Mouse (Mus musculus) hindbrain, embryonic 15.5 days (tissue): ENCODE data around the gene Gm45717. TPM values are rescaled to one million over a fixed set of nuclear protein-coding genes. Genes with fewer than 3 reads are reported as not detected.

Experiments
- ATAC-seq: fragments of 200-750 bp; cut with Nextera tagmentation; 2 replicates; pipeline ENCODE4 v1.8.0; 2017; ENCODE audit warnings: low read depth, moderate number of reproducible peaks, moderate TSS enrichment; ENCODE audit not compliant: low FRiP score
- H3K27ac ChIP-seq: fragments of 300-500 bp; sonication (generic); replicated peaks from 2 replicates; pipeline ENCODE4 v1.5.1; 2015; ENCODE audit warnings: mild to moderate bottlenecking, inconsistent platforms
- H3K27me3 ChIP-seq: fragments of 300-500 bp; sonication (generic); 2 replicates; pipeline ENCODE4 v1.6.1; 2015; ENCODE audit warnings: control low read depth, inconsistent platforms
- H3K36me3 ChIP-seq: fragments of 300-500 bp; sonication (generic); 2 replicates; pipeline ENCODE4 v1.6.1; 2015; ENCODE audit warnings: control low read depth, inconsistent platforms
- H3K4me1 ChIP-seq: fragments of 300-500 bp; sonication (generic); replicated peaks from 2 replicates; pipeline ENCODE4 v1.6.1; 2015; ENCODE audit warnings: control low read depth, inconsistent platforms
- H3K4me2 ChIP-seq: fragments of 300-500 bp; sonication (generic); 2 replicates; pipeline ENCODE4 v1.6.1; 2015; ENCODE audit warnings: moderate library complexity, mild to moderate bottlenecking, inconsistent platforms
- H3K4me3 ChIP-seq: fragments of 300-500 bp; sonication (generic); 2 replicates; pipeline ENCODE4 v1.5.1; 2015; ENCODE audit warnings: mild to moderate bottlenecking, inconsistent platforms
- H3K9ac ChIP-seq: fragments of 300-500 bp; sonication (generic); 2 replicates; pipeline ENCODE4 v1.6.1; 2015; ENCODE audit warnings: inconsistent platforms
- H3K9me3 ChIP-seq: fragments of 300-500 bp; sonication (generic); 2 replicates; pipeline ENCODE4 v1.6.1; 2016; ENCODE audit warnings: control low read depth, inconsistent platforms
- WGBS: fragments of 180-500 bp; shearing (Covaris S2); methylation state at CpG from one replicate; pipeline ENCODE4 v1.1.7; 2015; 5-methylcytosine and 5-hydroxymethylcytosine counted together
- polyA plus RNA-seq: library from polyadenylated mRNA; unstranded; fragments of >200 nt; fragmentation: Nextera tagmentation; extraction: Ambion mirVana; gene quantifications from 2 replicates; pipeline ENCODE4 v1.2.1, GENCODE M21; 2015

The Gm45717 gene
- polyA plus RNA-seq, 1 experiment from 2014 or later: not detected

GRCm38 (mm10) chr7:140938436-140938835, 17.3 kb downstream of the Gm45717 start:
- Histone ChIP-seq H3K4me3 (no peak overlapping the region), H3K27ac (no peak overlapping the region), H3K36me3 (no peaks in the 10 kb centered on the region), H3K4me1 (peaks cover 19% of the 10 kb centered on the region), H3K4me2 (no peak overlapping the region), H3K9ac (no peak overlapping the region), H3K27me3 (0 out of 2 replicates have a peak, but pooled peaks cover 4% of the 10 kb centered on the region), H3K9me3 (no peaks in the 10 kb centered on the region)
- WGBS: 45% methylated on average over 3 of the region's 3 CpGs
- ATAC-seq: no peak

- Histone ChIP-seq H3K27me3 (peaks cover 34% of the 10 kb centered on the region), H3K9ac (no peak overlapping the region), H3K27ac (no peak overlapping the region), H3K4me3 (no peak overlapping the region), H3K36me3 (no peaks in the 10 kb centered on the region), H3K4me1 (peaks cover 14% of the 10 kb centered on the region), H3K4me2 (no peak overlapping the region), H3K9me3 (no peaks in the 10 kb centered on the region)
- WGBS: 88% methylated on average over 6 of the region's 6 CpGs
- ATAC-seq: no peak
Observed at GRCm38 (mm10) chr7:140927181-140927580, 28.6 kb downstream of the Gm45717 start.

DNA sequence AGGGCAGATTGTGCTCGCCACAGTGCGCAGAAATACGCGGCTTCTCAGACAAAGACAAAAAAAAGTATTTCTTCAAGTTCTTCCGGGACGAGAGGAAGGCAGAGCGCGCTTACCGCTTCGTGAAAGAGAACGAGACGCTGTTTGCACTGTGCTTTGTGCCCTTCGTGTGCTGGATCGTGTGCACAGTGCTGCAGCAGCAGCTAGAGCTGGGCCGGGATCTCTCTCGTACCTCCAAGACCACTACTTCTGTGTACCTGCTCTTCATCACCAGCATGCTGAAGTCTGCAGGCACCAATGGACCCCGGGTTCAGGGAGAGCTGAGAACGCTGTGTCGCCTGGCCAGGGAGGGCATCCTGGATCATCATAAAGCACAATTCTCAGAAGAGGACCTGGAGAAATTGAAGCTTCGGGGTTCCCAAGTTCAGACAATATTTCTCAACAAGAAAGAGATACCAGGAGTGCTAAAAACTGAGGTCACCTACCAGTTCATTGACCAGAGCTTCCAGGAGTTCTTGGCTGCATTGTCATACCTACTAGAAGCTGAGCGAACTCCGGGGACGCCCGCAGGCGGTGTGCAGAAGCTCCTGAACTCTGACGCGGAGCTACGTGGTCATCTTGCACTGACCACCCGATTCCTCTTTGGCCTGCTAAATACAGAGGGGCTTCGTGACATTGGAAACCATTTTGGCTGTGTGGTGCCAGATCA, 32.5 kb downstream of the Gm45717 start:
- H3K9me3 ChIP-seq: no peaks in the 10 kb centered on the region
- H3K4me2 ChIP-seq: peak overlapping the region; percentile 99
- H3K4me1 ChIP-seq: peaks cover 18% of the 10 kb centered on the region
- 21% methylated on average over 30 of the region's 30 CpGs for WGBS
- peaks cover 68% of the 10 kb centered on the region for H3K27me3 ChIP-seq
- ATAC-seq: no peak
- H3K9ac ChIP-seq: peak overlapping the region; percentile 42
- peak overlapping the region; percentile 51 for H3K4me3 ChIP-seq
- H3K36me3 ChIP-seq: no peaks in the 10 kb centered on the region
- H3K27ac ChIP-seq: no peak overlapping the region

- under 1% methylated on average over 49 of the region's 49 CpGs for WGBS
- Histone ChIP-seq H3K4me3 (peak overlapping the region; percentile 51), H3K4me2 (peak overlapping the region; percentile 99), H3K4me1 (peaks cover 18% of the 10 kb centered on the region), H3K9me3 (no peaks in the 10 kb centered on the region), H3K27me3 (peaks cover 71% of the 10 kb centered on the region), H3K27ac (no peak overlapping the region), H3K9ac (peak overlapping the region; percentile 42), H3K36me3 (no peaks in the 10 kb centered on the region)
- ATAC-seq: peak; percentile 76
Observed at GRCm38 (mm10) chr7:140922398-140923069, 33.2 kb downstream of the Gm45717 start.

DNA sequence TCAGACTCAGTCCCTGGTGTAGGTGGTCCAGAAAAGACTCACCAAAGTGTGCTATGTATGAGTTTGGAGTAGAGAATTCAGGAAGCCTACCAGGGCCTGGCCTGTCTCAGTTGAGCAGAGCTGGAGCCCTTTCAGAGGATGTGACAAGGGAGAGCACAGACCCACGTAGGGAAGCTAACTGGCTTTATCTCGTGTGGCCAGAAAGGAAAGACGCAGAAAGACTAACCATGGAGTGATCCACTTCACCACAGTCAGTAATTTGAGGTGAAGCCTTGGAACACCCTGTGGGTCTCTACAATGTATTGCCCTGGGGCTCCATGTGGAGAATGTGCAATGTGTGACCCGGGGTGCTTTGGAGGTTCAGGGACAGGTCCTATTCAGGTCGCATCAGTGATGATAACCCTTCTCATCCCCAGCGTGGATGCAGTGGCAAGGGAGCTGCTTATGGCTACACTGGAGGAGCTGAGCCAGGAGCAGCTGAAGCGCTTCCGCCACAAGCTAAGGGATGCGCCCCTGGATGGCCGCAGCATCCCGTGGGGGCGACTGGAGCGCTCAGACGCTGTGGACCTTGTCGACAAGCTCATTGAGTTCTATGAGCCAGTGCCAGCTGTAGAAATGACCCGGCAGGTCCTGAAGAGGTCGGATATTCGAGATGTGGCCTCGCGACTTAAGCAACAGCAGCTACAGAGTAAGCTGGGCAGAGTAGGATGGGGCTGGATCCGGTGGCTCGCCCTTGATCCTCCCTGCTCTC, 34.3 kb downstream of the Gm45717 start:
- 33% methylated on average over 22 of the region's 22 CpGs for WGBS
- peak overlapping the region; percentile 51 for H3K4me3 ChIP-seq
- H3K27me3 ChIP-seq: peaks cover 71% of the 10 kb centered on the region
- peaks cover 18% of the 10 kb centered on the region for H3K4me1 ChIP-seq
- peak overlapping the region; percentile 99 for H3K4me2 ChIP-seq
- no peaks in the 10 kb centered on the region for H3K36me3 ChIP-seq
- H3K9me3 ChIP-seq: no peaks in the 10 kb centered on the region
- ATAC-seq: no peak
- no peak overlapping the region for H3K9ac ChIP-seq
- no peak overlapping the region for H3K27ac ChIP-seq

GRCm38 (mm10) chr7:140920418-140921029, 35.2 kb downstream of the Gm45717 start, which contains the start of gene Nlrp6:
Gene Nlrp6, plus strand, starts transcription at chr7:140920902.
- no peak for ATAC-seq
- H3K9ac ChIP-seq: no peak within 1 kb of the TSS
- peaks cover 18% of the 10 kb centered on the region for H3K4me1 ChIP-seq
- peak within 1 kb of the TSS; percentile 51; the same call in 1 of the 2 replicates for H3K4me3 ChIP-seq
- no peak within 1 kb of the TSS for H3K27ac ChIP-seq
- H3K27me3 ChIP-seq: peaks cover 71% of the 10 kb centered on the region
- H3K4me2 ChIP-seq: peak within 1 kb of the TSS; percentile 99
- WGBS: 80% methylated on average over 8 of the region's 8 CpGs
- no peaks in the 10 kb centered on the region for H3K36me3 ChIP-seq
- H3K9me3 ChIP-seq: no peaks in the 10 kb centered on the region

DNA sequence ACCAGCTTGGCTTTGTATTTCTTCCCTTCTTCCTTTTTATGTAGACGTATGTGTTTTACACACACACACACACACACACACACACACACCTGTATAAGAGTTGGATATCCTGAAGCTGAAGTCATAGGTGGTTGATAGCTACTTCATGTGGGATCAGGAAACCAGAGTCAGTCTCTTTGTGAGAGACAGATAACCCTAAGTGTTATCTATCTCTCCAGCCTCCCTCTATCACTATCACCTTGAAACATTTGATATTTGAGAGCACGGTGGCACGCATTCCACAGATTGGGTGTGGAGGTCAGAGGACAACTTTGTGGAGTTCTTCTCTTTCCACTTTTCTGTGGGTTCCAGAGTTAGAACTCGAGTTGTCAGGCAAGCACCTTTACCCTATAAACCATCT, 35.8 kb downstream of the Gm45717 start:
- no peak overlapping the region for H3K9ac ChIP-seq
- H3K4me3 ChIP-seq: no peak overlapping the region
- no peaks in the 10 kb centered on the region for H3K36me3 ChIP-seq
- peaks cover 18% of the 10 kb centered on the region for H3K4me1 ChIP-seq
- H3K27ac ChIP-seq: no peak overlapping the region
- H3K9me3 ChIP-seq: no peaks in the 10 kb centered on the region
- peaks cover 64% of the 10 kb centered on the region for H3K27me3 ChIP-seq
- WGBS: 75% methylated on average over 4 of the region's 4 CpGs
- ATAC-seq: no peak
- H3K4me2 ChIP-seq: no peak overlapping the region

- 87% methylated on average over 8 of the region's 8 CpGs for WGBS
- no peak overlapping the region for H3K4me2 ChIP-seq
- H3K36me3 ChIP-seq: no peaks in the 10 kb centered on the region
- peaks cover 9% of the 10 kb centered on the region for H3K27me3 ChIP-seq
- no peak overlapping the region for H3K4me3 ChIP-seq
- no peak overlapping the region for H3K27ac ChIP-seq
- H3K9me3 ChIP-seq: no peaks in the 10 kb centered on the region
- no peak overlapping the region for H3K9ac ChIP-seq
- ATAC-seq: no peak
- H3K4me1 ChIP-seq: no peaks in the 10 kb centered on the region
Observed at GRCm38 (mm10) chr7:140914031-140914690, 41.6 kb downstream of the Gm45717 start.

GRCm38 (mm10) chr7:140912846-140913482, 42.8 kb downstream of the Gm45717 start:
- Histone ChIP-seq H3K4me2 (no peak overlapping the region), H3K9me3 (no peaks in the 10 kb centered on the region), H3K36me3 (no peaks in the 10 kb centered on the region), H3K4me1 (peaks cover 5% of the 10 kb centered on the region), H3K4me3 (no peak overlapping the region), H3K27me3 (0 out of 2 replicates have a peak, but pooled peaks cover under 1% of the 10 kb centered on the region), H3K27ac (no peak overlapping the region), H3K9ac (no peak overlapping the region)
- 70% methylated on average over 5 of the region's 5 CpGs for WGBS
- ATAC-seq: no peak

DNA sequence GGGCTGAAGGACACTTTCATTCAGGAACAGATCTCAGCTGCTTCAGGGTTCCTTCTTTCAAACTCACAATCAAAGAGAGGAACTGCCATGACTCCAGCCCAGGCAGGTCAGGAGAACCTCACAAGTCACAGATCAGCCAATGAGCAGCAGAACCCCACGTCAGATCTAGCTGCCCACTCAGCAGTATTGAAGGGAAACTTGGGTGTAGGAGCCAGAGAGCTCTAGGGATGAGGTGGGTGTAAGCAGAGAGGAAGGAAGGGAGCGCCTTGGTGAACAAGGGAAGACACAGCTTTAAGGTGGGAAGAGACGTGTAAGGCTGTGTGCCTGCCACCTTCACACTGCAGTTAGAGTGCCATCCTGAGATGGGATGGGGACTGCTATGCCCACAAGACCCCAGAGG, 43.4 kb downstream of the Gm45717 start:
- WGBS: 74% methylated on average over 3 of the region's 3 CpGs
- no peak for ATAC-seq

DNA sequence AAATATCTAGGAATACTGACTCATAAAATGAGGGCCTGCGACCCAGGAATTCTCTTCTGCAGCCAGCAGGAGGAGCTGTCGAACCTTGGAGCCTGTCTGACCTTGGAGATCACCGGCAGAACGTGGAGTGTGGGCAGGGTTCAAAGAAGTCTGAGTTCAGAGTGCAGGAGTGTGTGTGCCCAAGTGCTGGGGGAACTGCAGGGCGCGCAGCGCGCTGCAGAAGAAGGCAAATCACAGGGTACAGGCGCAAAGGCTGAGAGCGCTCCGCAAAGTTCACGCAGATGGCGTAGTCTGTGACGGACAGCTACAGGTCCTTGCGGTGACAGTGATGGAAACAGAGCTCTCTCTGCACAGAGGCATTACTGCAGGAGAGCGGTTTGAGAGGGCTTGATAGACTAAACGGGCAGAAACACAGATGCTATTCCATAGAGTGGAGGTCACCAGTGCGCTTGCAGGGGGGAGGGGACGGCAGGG, 47.1 kb downstream of the Gm45717 start:
- ATAC-seq: peak; percentile 75
- peak overlapping the region; percentile 43; the same call in 1 of the 2 replicates for H3K9ac ChIP-seq
- WGBS: under 1% methylated on average over 19 of the region's 19 CpGs

More for the DNA sequence above, 43.4 kb downstream of the Gm45717 start:
- Histone ChIP-seq H3K36me3 (no peaks in the 10 kb centered on the region), H3K27ac (no peak overlapping the region), H3K4me3 (no peak overlapping the region), H3K9ac (no peak overlapping the region), H3K9me3 (no peaks in the 10 kb centered on the region), H3K4me1 (peaks cover 5% of the 10 kb centered on the region), H3K4me2 (no peak overlapping the region), H3K27me3 (no peaks in the 10 kb centered on the region)

More for the DNA sequence above, 47.1 kb downstream of the Gm45717 start:
- H3K4me1 ChIP-seq: peaks cover 5% of the 10 kb centered on the region
- no peak overlapping the region for H3K27ac ChIP-seq
- H3K4me2 ChIP-seq: peak overlapping the region; percentile 93
- H3K9me3 ChIP-seq: no peaks in the 10 kb centered on the region
- H3K36me3 ChIP-seq: no peaks in the 10 kb centered on the region
- H3K4me3 ChIP-seq: peak overlapping the region; percentile 43
- no peaks in the 10 kb centered on the region for H3K27me3 ChIP-seq
